Mouse (Mus musculus) CD4-positive, CD25-positive, alpha-beta regulatory T cell (primary cell): ENCODE data around the gene Zfp354a. TPM values are rescaled to one million over a fixed set of nuclear protein-coding genes. Genes with fewer than 3 reads are reported as not detected.

Experiments
- polyA plus RNA-seq: library from polyadenylated mRNA; unstranded; fragments of 100-300 nt; shearing (Covaris generic); gene quantifications from one replicate; pipeline ENCODE4 v1.2.1, GENCODE M21; 2017

Gene Zfp354a
- polyA plus RNA-seq = not detected

DNA sequence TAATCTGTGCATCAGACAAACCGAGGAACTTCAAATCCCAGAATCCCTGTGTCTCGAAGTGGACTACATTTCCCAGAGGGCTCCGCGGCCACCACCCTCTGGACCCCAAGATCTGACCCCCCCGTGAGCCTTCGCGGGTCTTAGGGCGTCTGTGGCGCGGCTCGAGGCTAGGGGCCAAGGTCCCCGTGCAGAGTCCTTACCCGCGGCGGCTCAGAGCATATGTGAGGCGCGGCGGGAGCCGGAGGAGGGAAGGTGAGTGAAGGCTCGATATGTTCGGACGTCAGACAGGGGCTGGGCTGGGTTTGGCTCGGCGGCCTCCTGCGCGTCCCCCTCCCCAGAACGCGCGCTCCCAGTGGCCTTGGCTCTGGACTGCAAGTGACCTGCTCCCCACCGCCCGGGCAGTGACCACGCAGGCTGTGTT is at the start of gene Zfp354a:
Zfp354a (plus strand) TSS at position 107 of the 421 bp plus-strand sequence.

DNA sequence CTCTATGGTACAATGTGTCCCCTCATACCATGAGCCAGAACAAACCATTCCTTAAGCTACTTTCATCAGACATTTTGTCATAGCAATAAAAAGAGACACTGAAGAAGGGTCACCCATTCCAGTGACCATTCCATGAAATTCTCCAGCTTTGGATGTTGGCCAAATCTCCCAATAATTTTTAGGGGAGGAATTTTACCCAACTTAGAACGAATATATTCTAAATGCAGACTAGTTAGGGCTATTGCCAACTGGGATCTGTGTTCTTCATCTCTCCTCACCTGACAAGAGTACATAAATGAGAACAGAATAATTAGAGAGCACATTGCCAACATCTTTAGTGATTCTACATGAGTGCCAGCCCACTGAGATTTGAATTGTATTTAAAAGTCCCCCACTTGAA is 45.1 kb upstream of the Zfp354a start, which contains the start of gene Olfr54:
Olfr54 (plus strand) TSS at position 301 of the 400 bp plus-strand sequence.

DNA sequence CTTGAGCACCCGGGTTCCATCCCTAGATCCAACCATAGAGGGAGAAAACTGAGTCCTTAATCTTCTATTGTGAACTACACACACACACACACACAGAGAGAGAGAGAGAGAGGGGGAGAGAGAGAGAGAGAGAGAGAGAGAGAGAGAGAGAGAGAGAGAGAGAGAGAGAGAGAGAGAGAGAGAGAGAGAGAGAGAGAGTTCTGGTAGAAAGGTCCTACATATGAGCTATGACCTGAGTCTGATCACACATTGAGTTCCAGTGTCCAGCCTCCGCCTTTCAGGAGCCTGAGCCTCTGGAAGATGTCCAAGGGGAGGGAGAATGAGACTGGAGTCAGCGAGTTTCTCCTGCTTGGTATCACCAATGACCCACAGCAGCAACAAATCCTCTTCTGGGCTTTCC is 11.2 kb upstream of the Zfp354a start, which contains the start of gene Olfr1375:
Olfr1375 (plus strand) TSS at position 301 of the 400 bp plus-strand sequence.

Other genes with a start within 250 kb of the Zfp354a start
- 3.3 TPM for gene Zfp354c, start 231.5 kb upstream of the Zfp354a start, polyA plus RNA-seq
- gene Zfp879, start 217.7 kb upstream of the Zfp354a start, polyA plus RNA-seq = 0.14 TPM
- gene Grm6, start 208.6 kb upstream of the Zfp354a start, polyA plus RNA-seq = 0.69 TPM
- not detected for gene Zfp454, start 171.6 kb upstream of the Zfp354a start, polyA plus RNA-seq
- gene Zfp2, start 143.1 kb upstream of the Zfp354a start, polyA plus RNA-seq = 2.0 TPM
- not detected for gene Zfp354b, start 127.6 kb upstream of the Zfp354a start, polyA plus RNA-seq
- gene 4933414I15Rik, start 115.5 kb upstream of the Zfp354a start, polyA plus RNA-seq = not detected
- not detected for gene Prop1, start 105.5 kb upstream of the Zfp354a start, polyA plus RNA-seq
- not detected for gene Olfr1378, start 92.7 kb upstream of the Zfp354a start, polyA plus RNA-seq
- not detected for gene Olfr1377, start 77.3 kb upstream of the Zfp354a start, polyA plus RNA-seq
- gene Olfr51, start 55.7 kb upstream of the Zfp354a start, polyA plus RNA-seq = not detected
- 0.06 TPM for gene Olfr54, start 45.0 kb upstream of the Zfp354a start, polyA plus RNA-seq
- gene Olfr1375, start 11.1 kb upstream of the Zfp354a start, polyA plus RNA-seq = not detected
- not detected for gene Gm12569, start 161.2 kb downstream of the Zfp354a start, polyA plus RNA-seq
- 217 TPM for gene Clk4, start 202.5 kb downstream of the Zfp354a start, polyA plus RNA-seq
- 0.32 TPM for gene BC049762, start 203.8 kb downstream of the Zfp354a start, polyA plus RNA-seq
- gene Col23a1, start 230.7 kb downstream of the Zfp354a start, polyA plus RNA-seq = 0.63 TPM